Mouse (Mus musculus) cerebellum, adult (tissue): ENCODE measurements around the gene Wdr20rt.
"Not testable (repeated sequence)": the region's sequence is repeated elsewhere in the genome, so short reads cannot be mapped to it uniquely, and the experiment has no call there.

Experiments used
- ATAC-seq: cut with Nextera tagmentation; 2 replicates; pipeline ENCODE4 v1.9.2; 2017; ENCODE audit warnings: mild to moderate bottlenecking, moderate library complexity, mixed read lengths; ENCODE audit not compliant: insufficient number of reproducible peaks, low FRiP score, low TSS enrichment

The Wdr20rt gene

DNA sequence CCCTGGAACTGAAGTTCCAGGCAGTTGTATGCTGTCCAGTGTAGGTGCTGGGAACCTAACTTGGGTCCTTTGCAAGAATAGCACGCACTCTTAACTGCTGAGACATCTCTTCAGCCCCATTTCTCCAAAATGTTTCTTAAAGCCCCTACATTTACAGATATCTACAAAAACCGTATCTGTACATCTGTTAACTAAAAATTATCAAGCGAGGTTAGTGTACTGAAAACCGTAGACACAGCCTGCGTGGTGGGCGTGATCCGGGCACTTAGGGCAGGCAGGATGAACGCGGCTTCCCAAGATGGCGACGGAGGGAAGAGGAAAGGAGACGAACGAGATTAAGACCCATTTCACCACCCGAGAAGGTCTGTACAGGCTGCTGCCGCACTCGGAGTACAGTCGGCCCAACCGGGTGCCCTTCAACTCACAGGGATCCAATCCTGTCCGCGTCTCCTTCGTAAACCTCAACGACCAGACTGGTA is at the start of gene Wdr20rt:
TSS of gene Wdr20rt (plus strand) at position 51 of the 479 bp plus-strand sequence.
- ATAC-seq, result no peak

DNA sequence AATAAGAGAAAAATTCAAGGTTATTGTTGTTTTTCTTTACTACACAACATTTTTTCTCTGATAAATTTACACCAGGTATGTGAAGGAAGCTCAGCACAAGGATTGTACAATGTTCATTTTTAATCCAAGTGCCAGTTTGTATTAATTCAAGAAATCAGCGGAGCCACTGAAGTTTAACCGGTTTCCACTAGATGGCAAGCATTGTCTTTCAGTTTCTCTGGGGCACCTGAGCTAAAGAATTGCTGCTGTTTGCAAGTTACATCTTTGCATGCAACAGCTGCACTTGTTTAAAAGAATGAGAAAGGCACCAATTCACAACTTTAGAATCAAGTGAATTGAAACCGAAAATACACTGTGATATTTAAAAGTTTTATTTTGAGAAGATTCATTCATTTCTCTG is 38.0 kb upstream of the Wdr20rt start:
- no peak for ATAC-seq

DNA sequence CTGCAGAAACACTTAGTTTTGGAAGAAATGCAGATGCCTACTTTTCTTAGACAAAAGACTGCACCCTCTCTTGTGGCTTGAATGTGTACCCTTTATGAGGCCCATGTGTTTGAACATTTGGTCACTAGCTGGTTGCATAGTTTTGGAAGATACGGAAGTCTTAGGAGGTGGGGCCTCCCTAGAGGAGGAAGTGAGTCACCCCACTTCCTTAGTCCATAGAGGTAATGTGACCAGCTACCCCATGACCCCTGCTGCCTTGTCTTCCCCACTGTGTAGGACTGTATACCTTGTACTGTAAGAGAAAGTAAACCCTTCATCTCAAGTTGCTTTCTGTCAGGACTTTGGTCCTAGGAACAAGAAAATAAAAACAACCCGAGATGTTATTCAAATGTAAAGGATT is 36.1 kb upstream of the Wdr20rt start:
- ATAC-seq, result no peak

DNA sequence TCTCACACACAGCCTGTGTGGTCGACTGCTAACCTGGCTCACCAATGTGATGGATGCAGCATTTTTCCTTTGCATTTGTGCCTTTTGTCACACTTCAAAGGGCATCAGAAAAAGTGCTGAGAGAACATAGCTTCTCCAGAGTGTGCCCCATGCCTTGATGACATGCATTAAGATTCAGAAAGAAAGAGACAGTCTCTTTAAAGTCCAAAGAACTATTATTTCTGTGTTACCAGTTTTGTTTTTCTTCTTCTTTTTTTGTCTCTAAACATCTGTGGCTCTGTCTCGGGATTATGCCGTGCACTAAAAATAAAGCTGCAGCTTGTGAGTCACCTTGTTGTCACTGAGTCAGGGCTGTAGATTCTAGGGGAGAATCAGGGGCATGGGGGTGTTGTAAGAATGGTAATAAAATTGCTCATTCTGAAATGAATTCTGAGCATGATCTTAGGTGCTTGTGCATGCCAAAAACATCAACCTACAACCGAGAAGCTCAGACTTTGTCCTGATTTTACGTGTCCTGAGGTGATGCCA is 31.2 kb upstream of the Wdr20rt start:
- ATAC-seq, result no peak

DNA sequence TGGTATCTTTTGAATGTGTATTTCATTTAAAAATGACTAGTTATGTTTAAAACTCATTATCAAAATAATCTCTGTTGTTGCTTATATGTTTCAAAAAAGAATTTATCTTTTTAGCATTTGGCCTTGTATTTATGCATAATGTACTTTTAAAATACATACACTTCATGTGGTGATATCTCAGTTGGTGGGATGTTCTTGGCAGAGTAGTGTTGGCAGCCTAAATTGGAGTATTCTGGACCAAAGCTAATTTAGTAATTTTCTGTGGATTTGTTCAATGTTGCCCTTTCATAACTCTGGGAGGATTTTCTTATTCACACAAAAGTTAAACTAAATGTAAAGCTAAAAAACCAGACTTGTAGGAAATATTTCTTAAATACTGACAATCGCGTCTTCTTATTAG is 23.5 kb upstream of the Wdr20rt start:
- no peak for ATAC-seq

DNA sequence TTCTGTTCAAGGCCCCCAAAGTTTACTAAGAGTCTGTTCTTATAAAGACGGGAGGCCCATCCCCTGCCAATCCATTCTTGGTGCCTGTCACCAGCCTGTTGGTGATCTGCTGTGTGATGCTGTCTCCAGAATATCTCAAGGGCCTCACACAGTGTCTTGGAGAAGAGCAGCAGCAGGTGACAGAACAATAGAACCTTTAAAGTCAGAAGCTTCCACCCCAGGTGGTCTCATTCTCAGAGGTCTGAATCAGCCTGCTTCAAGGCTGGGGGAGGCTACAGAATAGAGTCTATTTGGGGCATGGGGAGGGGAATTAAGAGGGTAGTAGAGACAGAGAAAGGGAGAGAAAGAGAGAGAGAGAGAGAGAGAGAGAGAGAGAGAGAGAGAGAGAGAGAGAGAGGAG is 18.9 kb upstream of the Wdr20rt start:
- ATAC-seq, result no peak

DNA sequence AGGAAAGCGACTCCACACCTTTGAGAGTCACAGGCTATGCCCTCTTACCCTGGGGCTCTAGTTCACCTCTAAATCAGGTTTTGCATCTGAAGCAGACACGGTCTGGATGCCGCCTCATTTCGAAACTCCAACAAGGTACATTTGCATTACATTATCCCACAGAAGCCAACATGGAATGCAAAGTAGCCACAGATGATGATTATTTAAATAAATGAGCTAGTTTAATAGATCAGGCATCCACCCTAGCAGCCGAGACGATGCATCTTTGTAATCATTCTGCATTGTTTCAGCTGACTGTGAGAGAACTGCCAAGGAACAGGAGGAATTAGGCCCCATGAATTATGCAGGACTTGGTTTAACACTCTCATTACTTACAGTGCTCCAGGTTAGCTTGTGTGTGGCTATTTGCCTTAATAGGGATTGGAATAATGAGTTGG is 8.9 kb upstream of the Wdr20rt start:
- ATAC-seq, result no peak

DNA sequence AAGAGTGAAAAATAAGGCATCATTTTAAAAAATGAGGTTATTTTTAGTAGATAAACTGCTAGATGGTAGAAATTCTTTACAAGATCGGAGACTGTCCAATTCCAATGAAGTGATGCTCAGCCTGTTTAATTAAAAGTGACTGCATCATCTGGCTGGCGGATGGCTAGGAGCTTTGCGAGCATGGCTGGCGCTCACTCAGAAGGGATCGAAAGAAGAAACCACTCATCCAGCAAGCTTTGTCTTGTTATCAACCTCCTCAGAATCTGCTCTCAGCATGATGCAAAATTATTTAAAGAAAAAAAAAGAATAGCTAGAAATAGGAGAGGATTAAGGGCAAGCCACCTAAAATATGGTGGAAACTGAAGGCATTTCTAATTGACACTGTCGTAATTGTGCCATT is 3.3 kb downstream of the Wdr20rt start:
- ATAC-seq, result no peak

DNA sequence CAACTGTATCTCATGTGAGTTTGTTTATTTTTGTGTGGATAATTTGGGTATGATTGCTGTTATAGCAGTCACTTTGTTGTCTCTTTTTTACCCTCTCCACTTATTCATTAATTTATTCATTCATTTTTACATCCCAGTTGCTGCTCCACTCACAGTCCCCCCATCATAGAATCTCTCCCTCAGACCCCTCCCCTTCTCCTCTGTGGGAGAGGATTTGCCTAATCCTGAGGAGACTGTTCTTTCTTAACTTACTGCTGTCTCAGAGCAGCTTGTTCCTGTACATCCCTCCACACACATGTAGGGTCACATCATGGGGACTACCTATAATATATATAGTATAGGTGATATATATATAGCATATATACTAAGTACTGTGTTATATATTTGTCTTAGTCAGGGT is 3.7 kb downstream of the Wdr20rt start:
- no peak for ATAC-seq

DNA sequence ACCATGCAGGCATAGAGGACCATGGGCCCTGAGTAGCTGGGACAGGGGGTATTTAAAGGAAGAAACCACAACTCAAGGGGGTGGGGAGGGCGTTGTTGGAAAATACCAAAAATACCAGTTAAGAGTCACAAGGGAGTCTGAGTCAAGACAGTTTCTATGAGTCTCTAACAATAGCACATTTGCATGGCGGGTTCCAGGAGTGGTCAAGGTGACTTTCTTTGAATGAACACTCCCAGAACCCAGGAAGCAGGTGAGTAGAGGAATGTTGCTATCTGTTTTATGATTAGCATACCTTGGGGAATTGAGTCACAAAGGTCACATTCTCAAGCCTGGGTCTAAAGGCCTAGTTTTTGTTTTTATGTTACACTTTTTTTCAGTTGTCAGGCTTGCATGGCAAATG is 7.5 kb downstream of the Wdr20rt start:
- ATAC-seq, result not testable (repeated sequence)

DNA sequence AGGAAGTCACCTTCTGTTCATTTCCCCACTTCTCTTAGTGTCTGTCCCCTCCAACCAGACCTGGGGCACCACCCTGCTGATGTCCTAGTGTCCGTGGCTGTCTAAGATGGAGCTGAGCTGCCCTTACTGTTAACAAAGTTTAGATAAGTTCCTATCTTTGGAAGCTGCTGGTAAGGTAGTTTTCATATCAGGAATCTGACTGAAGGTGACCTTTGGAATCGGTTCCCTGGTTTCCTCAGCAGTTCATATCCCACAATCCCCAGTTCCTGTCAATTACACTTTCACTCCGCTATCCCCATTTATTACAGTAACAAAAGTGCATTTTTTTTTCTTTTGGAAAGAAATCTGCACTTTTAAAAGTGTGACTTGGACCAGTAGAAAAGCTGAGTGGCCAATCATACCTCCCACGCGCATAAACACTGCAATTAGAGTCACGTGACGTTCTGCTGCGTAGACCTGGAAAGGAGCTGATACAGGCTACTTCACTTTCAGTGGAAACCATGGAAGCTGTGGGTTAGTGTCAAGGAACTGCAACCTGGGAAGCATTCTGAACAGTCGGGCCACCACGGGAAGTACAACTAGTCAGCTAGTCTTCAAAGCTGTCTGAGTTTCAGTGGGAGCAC is 24.9 kb downstream of the Wdr20rt start:
- no peak for ATAC-seq

DNA sequence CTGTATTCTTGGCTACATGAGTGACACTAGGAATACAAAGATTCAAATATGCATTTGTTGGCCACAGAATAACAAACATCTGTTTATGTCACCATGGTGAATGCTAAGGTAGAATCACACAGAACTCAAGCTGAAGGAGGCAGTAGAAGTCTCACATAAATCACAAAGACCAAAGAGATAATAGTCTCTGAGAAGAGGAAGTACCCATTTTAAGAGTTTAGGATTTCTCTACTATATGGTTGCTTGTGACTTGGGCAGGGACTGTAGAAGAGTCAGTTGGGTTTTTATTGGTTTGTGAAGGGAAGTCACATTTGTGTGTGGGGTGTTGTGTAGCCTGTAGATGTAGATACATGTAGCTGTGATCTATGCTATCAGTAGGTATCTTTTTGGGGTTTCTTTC is 31.6 kb downstream of the Wdr20rt start:
- no peak for ATAC-seq

DNA sequence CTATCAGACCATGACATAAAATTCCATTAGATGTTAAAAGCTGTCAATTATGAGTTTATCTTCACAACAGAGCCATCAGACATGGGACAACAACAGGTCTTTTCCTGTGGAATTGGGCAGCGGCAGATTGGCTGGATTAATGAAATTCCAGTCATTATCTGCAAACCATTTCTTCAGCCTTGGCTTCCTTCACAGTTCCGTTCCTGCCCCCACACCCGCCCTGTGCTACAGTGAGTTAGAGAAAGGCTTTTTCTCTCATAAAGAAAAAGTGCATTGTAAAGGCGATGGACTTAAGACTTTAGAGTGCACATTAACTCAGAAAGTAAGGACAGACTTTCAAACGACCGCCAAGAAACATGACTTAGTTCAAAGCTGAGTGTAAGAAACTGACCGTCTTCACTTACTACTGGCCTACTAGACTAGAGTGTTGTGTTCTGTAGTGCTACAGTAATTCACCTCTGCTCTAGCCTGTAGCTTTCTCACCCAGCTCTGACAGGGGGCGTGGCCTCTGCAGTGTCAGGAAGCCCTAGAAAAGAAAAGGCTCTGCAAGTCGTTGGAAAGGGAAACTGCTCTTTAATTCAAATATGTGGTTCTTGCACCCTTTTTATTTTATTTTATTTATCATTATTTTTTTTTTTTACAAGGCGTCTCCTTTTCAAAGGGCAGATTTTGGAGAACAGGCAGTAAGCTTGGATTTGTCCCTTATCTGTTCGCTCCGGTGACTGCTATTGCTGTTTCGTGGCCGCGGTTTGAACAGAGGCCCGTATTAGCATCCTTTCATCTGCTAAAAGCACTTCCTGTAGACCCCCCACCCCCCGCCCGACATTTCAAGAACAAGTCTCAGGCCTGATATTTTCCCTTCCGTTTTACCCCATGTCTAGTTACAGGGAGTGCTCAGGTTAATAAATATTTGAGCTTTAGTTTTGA is 33.2 kb downstream of the Wdr20rt start:
- no peak for ATAC-seq

DNA sequence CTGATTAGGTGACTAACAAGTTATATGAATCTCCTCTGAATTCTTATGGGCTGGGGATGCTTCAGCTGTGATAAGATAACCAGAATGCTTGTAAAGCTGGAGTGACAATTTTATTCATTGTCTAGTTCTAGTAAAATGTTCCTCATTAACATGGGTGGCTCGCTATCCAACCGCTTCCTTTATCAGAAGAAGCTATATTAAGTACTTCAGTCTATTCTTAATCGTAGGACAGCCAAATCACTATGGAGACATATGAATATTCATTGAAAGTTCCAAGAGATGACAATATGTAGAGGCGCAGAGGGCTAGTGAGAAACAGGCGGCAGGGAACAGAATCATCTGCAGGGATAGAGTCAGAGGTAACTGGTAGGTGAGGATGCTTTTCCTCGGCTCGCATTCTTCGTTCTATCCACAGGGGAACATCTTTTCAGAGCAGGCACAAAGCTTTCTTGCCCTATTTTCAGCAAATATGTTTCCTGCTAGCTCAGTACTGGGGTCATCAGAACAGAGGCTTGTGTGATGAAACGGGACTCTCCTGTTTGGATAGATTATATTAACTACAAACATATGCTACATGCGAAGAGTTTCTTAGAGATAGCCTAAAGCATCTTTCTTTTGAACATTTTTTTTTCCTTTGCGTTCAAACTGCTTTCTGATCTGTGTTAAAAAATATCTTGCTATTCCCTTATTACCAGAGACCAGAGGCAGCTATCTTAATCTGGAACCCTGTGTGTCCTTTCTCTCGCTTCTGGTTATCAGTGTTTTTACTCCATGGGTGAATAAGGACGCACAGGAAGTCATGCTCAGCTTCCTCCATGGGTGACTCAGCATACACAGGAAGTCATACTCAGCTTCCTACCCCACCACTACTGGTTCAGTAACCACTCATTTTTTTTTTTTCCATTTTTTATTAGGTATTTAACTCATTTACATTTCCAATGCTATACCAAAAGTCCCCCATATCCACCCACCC is 34.1 kb downstream of the Wdr20rt start:
- no peak for ATAC-seq

DNA sequence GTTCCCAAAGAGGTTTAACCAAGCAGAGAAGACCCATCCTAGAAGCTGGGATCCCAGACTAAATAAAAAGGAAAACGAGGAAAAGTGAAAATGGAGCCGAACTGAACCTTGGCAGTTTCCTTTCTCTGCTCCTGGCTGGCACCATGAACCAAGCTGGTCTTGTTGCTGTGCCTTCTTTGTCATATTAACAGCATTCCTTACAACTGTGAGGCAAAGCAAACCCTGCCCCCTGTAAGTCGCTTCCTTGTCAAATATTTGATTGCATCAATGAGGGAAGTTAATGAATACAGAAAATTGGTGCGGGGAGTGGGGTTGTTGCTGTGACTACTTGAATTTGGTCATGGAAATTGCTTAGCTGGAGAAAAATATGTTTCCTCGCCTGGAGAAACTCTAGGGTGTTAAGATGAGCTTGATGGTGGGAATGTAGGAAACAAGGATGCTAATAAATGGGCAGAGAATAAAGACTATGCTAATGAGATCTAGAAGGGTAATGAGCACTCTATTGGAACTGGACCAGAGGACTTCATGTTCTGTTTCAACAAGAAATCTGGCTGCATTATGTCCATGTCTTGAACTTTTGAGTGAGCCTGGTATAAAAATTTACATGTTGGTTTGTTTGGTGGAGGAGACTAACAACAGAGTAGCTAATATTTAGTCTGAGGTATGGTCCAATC is 43.1 kb downstream of the Wdr20rt start:
- no peak for ATAC-seq

DNA sequence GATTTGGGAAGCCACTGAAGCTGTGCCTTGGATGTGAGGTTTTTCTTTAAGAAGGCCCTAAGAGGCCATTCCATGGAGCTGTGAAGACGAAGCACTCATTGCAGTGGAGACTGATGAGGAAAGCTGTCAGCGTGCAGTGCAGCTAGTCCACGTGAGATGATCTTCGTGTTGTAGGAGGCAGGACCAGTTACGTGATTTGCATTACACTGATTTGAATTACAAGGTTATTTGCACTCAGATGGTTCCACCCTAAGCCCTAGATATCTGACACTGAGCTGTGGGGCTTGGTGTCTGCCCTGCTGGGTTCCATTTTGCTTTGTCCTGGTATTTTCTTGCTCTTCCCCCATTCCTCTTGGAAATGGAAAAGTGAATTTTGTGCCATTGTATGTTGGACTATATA is 44.1 kb downstream of the Wdr20rt start:
- no peak for ATAC-seq

DNA sequence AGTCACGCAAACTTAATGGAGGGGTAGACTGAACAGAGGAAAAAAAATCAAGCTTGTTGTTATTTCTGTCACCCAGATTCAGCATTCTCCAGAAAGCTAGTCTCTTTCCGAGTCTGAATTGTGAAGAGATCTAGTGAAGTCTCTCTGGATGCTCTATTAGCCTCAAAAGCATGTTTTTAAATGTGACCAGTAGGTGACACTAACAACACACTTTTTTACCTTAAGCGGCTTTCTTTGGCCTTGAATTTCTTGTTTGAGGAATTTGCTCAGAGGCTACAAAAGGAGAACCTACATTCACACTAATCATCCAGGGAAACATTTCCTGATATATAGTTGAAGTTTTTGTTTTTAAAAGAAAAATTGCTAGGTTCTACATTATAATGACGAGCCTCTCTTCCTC is 48.5 kb downstream of the Wdr20rt start:
- no peak for ATAC-seq
